Mouse (Mus musculus) embryo, embryonic 11.5 days (tissue): ENCODE measurements around the gene Olfr1512.
"Not testable (repeated sequence)": the region's sequence is repeated elsewhere in the genome, so short reads cannot be mapped to it uniquely, and the experiment has no call there.

Experiments
- DNase-seq: peaks from one replicate; pipeline ENCODE4 v3.0.0-alpha.2; 2012; ENCODE audit warnings: low read depth, low spot score

The Olfr1512 gene

DNA sequence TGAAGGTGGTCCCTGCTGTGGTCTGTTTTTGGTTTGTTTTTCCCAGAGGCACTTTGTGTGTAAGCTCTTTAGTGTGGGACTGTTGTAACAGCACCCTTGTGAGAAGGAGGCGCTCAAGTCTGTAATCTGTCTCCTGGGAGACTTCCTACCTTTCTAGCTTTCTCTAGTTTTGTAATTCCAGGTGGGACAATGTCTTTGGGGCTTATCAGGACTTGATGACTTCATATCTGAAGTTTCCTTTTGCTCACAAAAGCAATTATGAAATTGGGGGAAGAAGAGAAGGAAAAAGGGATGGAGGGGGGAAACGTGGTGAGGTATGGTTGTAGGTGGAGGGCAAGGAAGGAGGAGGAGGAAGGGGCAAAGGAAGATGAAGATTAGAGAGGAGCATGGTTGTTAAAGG lies at the start of gene Olfr1512:
TSS of gene Olfr1512 (minus strand) at position 101 of the 400 bp plus-strand sequence.
- DNase-seq, result no peak

DNA sequence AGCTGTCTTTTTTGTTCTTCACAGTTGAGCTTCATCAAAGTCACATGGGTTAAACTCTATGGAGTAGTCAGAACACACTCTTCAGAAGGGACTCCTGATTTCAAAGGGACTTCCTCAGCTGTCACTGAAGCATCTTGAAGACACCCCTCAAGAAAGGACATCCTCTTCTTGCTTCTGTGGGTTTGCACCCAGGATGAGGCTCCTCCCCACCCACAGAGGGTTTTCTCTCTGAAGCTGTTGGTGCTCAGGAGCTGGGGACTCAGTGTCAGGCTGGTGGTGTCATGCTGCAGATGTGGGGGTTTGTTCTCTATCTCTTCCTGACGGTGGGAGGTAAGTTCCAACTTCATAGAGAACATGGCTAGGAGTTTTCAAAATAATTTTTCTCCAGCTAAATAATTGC lies 48.7 kb upstream of the Olfr1512 start:
- no peak for DNase-seq

DNA sequence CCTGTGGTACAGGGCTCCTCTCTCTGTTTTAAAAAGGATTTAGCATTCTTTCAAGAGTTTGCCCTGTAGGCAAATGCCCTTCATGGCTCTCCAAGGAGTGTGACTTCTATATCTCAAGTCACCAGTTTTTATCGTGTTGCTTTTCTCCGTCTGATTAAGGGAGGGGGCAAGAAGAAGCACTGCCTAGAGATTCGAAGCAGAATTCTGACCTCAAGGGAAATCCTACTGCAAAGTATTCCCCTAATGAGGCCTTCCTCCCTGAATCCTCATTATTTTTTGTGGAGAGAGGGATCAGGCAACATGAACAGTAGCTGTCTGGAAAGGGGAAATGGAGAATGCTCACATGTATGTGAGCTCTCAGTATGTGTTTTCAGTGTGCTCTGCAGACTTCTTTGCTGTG lies 35.3 kb upstream of the Olfr1512 start, which contains the start of gene Olfr1510:
TSS of gene Olfr1510 (minus strand) at position 101 of the 400 bp plus-strand sequence.
- no peak for DNase-seq

DNA sequence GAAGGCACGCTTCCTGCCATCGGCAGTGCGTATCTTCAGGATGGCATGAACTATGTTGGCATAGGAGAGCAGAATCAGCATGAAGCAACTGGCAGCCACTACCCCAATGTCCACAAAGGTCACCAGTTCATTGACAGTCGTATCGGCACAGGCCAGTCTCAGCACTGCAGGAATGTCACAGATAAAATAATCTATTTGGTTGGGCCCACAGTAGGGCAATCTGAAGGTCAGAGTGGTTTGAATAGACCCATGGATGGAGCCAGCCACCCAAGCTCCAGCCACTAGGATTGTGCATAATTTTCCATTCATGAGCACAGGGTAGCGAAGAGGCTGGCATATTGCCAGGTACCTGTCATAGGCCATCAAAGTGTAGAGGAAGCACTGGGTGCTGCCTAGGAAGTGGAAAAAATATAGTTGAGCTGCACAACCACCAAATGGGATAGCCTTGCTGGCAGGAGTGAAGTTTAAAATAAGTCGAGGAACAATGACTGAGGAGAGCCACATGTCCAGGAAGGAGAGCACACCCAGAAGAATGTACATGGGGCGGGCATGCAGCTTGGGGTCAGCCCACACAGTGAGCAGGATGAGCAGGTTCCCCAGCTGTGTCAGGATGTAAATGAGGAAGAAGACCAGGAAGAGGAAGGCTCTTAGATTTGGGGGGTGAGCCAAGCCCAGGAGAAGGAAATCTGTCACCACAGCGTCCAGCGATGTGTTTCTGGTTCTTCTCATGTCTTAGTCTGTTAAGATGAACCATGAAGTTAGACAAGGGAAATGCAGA lies 31.4 kb upstream of the Olfr1512 start:
- not testable (repeated sequence) for DNase-seq

DNA sequence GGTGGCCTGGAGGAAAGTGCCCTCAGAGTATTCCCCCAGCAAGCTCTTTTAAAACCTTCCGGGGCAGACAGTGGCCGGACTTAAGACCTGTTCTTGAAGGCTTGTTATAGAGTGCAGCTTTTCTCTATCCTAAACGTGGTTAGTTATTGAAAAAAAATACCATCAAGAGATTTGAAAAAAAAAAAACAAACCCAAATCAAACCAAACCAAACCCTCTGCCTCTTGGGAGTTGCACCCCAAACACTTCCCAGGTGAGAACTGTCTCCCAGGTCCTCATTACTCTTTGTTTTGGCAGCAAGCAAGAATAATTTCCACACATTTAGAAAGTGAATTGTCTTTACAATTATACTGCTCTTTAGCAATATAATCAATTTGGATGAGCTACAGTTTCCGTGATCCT lies 18.3 kb upstream of the Olfr1512 start, which contains the start of gene Olfr1511:
TSS of gene Olfr1511 (minus strand) at position 101 of the 400 bp plus-strand sequence.
- no peak for DNase-seq

DNA sequence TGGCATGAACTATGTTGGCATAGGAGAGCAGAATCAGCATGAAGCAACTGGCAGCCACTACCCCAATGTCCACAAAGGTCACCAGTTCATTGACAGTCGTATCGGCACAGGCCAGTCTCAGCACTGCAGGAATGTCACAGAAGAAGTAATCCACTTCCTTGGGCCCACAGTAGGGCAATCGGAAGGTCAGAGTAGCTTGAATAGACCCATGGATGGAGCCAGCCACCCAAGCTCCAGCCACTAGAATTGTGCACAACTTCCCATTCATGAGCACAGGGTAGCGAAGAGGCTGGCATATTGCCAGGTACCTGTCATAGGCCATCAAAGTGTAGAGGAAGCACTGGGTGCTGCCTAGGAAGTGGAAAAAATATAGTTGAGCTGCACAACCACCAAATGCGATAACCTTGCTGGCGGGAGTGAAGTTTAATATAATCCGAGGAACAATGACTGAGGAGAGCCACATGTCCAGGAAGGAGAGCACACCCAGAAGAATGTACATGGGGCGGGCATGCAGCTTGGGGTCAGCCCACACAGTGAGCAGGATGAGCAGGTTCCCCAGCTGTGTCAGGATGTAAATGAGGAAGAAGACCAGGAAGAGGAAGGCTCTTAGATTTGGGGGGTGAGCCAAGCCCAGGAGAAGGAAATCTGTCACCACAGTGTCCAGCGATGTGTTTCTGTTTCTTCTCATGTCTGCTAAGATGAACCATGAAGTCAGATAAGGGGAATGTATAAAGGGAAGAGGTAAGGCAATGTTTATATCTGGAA lies 11.3 kb upstream of the Olfr1512 start:
- DNase-seq, result not testable (repeated sequence)

DNA sequence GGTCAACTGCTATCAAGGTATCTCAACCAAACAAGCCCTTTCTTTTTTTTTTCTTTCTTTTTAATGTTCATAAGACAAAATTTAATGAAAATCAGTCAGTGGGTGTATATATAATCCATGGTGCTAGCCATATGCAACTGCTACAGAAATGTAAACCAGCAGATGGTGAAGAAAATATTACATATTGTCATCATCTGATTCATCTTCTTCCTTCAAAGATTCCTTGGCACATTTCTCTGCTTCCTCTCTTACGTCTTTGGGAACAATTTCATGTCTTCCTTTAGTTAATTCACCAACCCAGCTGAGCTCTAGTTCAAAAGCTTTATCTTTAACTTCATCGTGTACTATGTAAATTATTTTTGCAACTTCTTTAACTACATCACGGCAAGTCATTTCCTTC lies 10.2 kb downstream of the Olfr1512 start:
- no peak for DNase-seq

DNA sequence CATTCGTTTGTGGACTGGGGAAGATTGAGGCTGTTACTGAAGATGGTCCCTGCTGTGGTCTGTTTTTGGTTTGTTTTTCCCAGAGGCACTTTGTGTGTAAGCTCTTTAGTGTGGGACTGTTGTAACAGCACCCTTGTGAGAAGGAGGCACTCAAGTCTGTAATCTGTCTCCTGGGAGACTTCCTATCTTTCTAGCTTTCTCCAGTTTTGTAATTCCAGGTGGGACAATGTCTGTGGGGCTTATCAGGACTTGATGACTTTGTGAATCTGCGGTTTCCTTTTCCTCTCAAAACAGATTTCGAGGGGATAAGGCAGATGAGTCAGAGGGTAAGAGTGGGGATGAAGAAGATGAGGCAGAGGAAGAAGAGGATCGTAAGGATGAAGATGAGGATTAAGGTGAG lies 22.7 kb downstream of the Olfr1512 start, which contains the start of gene Olfr1513:
TSS of gene Olfr1513 (minus strand) at position 101 of the 400 bp plus-strand sequence.
- DNase-seq, result no peak

DNA sequence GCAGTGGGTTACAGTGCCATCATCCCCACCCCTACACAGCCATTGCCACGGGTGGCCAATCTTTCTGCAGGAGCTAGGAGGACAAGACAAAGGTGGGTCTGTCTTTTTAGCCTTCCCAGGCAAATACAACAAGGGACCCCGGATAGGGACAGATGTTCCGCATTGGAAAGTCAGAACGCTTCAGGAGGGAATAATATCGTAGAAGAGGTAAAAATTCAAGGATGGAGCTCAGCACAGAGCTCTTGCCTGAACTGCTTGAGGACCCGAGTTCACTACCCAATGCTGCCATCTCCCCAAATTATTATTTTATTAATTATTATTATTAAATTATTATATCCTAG lies 39.5 kb downstream of the Olfr1512 start:
- DNase-seq, result no peak

DNA sequence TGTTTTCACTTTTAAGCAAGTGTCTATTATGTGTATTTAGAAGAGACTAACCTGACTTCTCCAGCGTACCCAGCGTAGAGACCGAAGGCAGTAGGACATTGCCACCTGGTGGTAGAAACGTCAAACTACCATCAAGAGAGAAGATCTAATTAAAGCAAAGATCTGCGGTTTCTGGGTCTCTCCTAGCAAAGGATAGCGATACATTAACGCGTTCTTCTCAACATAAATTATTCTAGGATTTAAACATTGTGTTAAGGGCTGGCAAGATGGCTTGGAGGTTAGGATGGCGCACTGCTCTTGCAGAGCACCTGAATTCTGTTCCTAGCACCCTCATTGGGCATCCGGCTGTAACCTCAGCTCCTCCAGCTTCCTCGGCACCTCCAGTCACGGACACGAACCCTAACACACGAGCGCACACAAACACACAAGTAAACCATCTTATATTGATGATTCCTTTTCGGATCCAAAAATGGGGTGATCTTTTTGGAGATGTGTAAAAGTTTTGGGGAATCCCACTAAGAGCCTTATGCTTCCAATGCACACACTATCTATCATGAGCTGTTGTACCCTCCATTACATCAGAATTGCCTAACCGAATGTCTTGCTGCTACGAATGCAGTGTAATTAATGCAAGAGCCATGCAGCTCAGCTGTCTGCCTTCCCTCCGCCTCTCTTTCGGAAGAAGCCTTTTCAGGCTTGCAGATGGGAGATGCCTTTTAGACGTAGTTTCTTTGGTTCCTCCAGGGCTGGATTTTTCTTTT lies 40.0 kb downstream of the Olfr1512 start:
- peak; percentile 63 for DNase-seq

DNA sequence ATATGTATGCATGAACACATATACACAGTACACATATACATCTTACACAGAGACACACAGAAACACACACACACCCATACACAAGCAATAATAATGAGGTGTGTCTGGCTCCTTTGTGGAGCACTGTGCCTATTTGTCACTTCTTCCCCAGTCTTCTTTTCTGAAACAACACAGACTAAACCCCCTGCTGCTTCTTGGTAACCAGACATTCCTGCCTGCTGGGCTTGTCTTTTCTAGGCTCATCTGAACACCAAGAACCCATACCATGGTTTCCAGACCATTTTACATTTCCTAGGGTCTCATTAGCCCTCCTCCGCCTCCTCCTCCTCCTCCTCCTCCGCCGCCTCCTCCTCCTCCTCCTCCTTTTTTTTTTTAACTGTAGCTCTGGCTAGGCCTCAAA lies 46.8 kb downstream of the Olfr1512 start:
- no peak for DNase-seq

DNA sequence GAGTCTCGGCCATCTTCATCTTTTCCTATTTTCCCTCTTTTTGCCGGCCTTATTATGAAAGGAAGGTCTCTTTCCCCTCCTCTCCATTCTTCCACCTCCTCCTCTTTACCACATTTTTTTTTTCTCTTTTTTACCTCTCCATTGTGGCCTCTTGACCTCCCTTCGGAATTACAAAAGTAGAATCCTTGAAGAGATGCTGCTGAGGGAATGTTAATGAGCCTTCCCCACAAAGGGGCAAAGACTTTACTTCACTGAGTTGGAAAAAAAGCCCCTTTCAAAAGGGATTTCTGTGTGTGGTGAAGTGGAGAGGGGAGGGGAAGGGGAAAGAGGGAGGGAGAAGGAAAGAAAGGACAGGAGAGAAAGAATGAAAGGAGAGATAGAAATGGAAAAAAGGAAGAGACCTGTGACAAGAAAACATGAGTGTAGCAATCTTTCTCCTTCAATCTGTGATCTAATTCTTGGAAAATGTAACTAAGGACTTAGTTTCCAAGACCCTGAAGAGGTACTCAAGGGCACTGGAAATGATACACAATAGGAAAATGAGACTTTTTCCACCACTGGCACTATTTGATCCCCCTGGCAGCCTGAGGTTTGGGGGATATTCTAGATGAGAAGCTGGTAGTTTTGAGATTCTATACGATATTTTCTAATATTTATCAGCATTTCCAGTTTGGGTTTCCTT lies 47.8 kb downstream of the Olfr1512 start:
- DNase-seq, result no peak

DNA sequence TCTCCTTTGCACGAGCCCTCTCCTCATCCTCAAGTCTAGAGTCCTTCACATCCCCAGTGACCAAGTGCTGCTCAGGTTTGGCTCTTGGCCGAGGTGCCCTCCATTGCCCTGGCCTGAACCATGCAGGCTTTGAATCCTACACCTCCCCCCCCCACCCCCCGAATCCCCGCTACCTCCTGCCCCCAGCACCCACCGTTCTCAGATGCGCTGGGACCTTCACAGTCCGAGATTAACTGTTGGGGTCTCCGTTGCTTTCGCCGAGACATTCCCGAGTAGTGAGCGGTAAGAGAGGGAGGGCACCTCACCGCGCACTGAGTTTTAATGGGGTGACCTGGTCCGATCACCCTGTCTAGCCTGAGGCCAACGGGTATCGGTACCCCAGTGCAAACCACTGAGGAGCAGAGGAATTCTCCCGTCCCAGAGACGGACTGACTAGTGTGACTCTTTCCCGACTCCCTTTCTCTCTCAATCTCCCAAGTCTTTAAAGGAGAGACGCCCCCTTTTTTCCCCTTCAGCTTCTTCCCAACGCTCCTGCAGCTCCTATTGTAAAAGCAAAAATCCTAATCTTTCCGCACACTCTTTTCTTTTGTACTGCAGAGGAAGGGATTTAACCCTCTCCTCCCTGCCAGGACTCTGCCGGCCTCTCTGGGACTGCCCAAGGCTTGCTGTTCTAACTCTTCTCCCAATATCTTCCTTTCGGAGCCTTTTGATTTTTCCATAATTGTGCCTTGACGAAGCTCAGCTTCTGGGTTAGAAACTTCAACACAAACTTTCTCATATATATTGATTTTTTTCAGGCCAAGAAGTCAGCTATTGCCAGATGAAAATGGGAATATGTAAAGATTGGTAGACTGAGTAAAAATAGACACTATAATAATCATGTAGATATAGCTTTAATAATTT lies 50.8 kb downstream of the Olfr1512 start, which contains the start of gene Sall2:
TSS of gene Sall2 (minus strand) at position 853 of the 903 bp plus-strand sequence.
- DNase-seq, result no peak

DNA sequence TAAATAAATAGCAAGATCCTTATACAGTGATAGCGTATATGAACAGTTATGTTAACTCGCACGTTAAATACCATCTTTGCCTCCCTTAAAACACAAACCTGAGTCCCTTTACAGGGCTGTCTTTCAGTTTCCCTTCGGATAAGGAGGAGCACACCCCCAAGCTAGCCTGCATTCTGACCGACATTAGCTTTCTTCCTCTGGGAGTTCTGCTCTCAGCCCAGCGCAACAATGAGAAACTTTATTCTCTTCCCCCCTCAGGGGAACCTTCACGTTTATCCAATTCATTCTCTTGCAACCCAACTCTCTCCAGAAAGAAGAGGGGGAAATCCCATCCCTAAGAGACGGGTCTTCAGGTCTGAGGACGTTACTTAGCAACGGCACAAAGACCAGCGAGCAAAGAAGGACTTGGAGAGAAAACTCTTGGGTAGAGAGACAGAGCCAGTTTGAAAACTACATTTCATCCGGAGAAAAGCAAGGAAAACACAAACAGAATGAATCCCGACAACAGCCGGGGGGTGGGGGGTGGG lies 51.5 kb downstream of the Olfr1512 start:
- DNase-seq, result no peak

DNA sequence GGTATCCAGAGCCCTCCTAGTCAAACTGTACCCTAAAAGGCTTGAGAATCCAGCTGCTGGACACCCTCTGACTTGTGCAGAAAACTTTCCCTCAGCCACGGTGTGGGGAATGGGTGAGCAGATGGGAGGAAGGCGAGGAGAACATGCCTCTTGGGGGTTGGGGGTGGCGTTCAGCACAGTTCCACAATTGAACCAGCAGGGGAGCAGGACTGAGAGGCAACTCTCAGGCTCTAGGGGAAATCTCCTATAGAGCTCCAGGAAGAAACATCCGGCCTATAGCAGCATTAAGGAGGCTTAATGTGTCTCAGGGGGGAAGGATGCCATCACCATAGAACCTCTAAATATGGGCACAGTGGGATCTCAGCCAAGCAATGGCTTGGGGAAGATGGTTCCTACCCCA lies 53.1 kb downstream of the Olfr1512 start:
- no peak for DNase-seq
